Mouse (Mus musculus) heart, embryonic 15.5 days (tissue): Measurements from ENCODE around the gene Thsd4. TPM values are rescaled to one million over a fixed set of nuclear protein-coding genes. Genes with fewer than 3 reads are reported as not detected.

ENCODE experiments used
- ATAC-seq: fragments of 200-750 bp; cut with Nextera tagmentation; replicated peaks from 2 replicates; pipeline ENCODE4 v1.8.0; 2017; ENCODE audit warnings: low read depth, moderate TSS enrichment; ENCODE audit not compliant: insufficient number of reproducible peaks, insufficient read depth, low FRiP score
- H3K27ac ChIP-seq: fragments of 300-500 bp; sonication (generic); 2 replicates; pipeline ENCODE4 v1.5.1; 2015; ENCODE audit warnings: mild to moderate bottlenecking, inconsistent platforms
- H3K27me3 ChIP-seq: fragments of 300-500 bp; sonication (generic); 2 replicates; pipeline ENCODE4 v1.6.1; 2015; ENCODE audit warnings: inconsistent platforms
- H3K36me3 ChIP-seq: fragments of 300-500 bp; sonication (generic); 2 replicates; pipeline ENCODE4 v1.6.1; 2015; ENCODE audit warnings: mild to moderate bottlenecking, inconsistent platforms
- H3K4me1 ChIP-seq: fragments of 300-500 bp; sonication (generic); replicated peaks from 2 replicates; pipeline ENCODE4 v1.6.1; 2015; ENCODE audit warnings: inconsistent platforms
- H3K4me2 ChIP-seq: fragments of 300-500 bp; sonication (generic); 2 replicates; pipeline ENCODE4 v1.6.1; 2015; ENCODE audit warnings: inconsistent platforms, mild to moderate bottlenecking, moderate library complexity
- H3K4me3 ChIP-seq: fragments of 300-500 bp; sonication (generic); 2 replicates; pipeline ENCODE4 v1.5.1; 2015; ENCODE audit warnings: mild to moderate bottlenecking, inconsistent platforms
- H3K9ac ChIP-seq: fragments of 300-500 bp; sonication (generic); 2 replicates; pipeline ENCODE4 v1.6.1; 2015; ENCODE audit warnings: mild to moderate bottlenecking, inconsistent platforms
- H3K9me3 ChIP-seq: fragments of 300-500 bp; sonication (generic); replicated peaks from 2 replicates; pipeline ENCODE4 v1.6.1; 2016; ENCODE audit warnings: inconsistent platforms
- whole genome bisulfite sequencing: fragments of 180-500 bp; shearing (Covaris S2); methylation state at CpG from one replicate; pipeline ENCODE4 v1.1.7; 2015; ENCODE audit warnings: mixed read lengths; 5-methylcytosine and 5-hydroxymethylcytosine counted together
- polyA plus RNA-seq: library from polyadenylated mRNA; unstranded; fragments of >200 nt; fragmentation: Nextera tagmentation; extraction: Ambion mirVana; gene quantifications from 2 replicates; pipeline ENCODE4 v1.2.1, GENCODE M21; 2015

The Thsd4 gene
- polyA plus RNA-seq, 1 experiment from 2014 or later: 7.5 TPM

DNA sequence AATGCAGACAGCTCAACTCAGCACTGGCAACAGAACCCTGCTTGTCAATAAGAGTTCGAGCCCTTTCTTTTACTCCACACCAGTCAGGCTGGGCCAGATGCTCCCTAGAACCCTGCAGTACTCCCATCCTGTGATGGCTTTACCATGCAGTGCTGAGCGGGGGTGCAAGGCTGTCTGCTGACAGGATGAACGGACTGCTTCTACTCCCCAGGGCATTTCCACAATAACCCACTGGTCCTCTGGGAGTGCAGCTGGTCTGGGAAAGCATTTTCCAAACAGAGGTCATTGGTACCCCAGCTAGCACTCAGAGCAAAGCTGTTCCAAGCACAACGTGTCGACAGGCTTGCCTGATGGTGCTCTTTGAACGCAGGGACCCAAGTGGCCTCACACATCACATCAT is 226.6 kb downstream of the Thsd4 start:
- H3K9ac ChIP-seq: no peak overlapping the region
- H3K27me3 ChIP-seq: no peaks in the 10 kb centered on the region
- no peak overlapping the region for H3K4me3 ChIP-seq
- 58% methylated on average over 6 of the region's 6 CpGs for WGBS
- no peaks in the 10 kb centered on the region for H3K36me3 ChIP-seq
- H3K4me2 ChIP-seq: no peak overlapping the region
- H3K27ac ChIP-seq: no peak overlapping the region
- no peaks in the 10 kb centered on the region for H3K9me3 ChIP-seq
- H3K4me1 ChIP-seq: no peaks in the 10 kb centered on the region
- no peak for ATAC-seq

DNA sequence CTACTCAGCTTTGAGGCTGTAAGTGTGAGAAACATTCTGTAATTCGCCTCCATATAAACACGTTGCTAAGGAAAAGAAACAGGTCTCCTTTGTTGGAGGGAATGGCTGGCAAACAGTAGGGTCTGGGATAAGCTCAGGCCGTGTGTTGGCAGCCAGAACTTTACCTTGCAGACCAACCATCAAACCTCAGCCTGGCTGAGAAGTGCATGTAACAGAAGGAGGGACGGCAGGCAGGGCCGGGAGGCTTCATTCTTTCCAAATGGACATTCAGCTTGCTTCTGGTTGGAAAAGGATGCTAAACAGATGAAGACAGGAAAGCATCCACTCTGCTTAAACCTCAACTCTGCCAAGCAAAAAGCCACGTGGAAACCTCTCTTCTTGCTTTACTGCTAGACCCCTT is 228.7 kb downstream of the Thsd4 start:
- H3K4me3 ChIP-seq: no peak overlapping the region
- H3K36me3 ChIP-seq: no peaks in the 10 kb centered on the region
- H3K4me1 ChIP-seq: no peaks in the 10 kb centered on the region
- no peak overlapping the region for H3K4me2 ChIP-seq
- WGBS: 81% methylated on average over 6 of the region's 6 CpGs
- H3K27ac ChIP-seq: no peak overlapping the region
- H3K9me3 ChIP-seq: no peaks in the 10 kb centered on the region
- H3K9ac ChIP-seq: no peak overlapping the region
- no peak for ATAC-seq
- no peaks in the 10 kb centered on the region for H3K27me3 ChIP-seq

DNA sequence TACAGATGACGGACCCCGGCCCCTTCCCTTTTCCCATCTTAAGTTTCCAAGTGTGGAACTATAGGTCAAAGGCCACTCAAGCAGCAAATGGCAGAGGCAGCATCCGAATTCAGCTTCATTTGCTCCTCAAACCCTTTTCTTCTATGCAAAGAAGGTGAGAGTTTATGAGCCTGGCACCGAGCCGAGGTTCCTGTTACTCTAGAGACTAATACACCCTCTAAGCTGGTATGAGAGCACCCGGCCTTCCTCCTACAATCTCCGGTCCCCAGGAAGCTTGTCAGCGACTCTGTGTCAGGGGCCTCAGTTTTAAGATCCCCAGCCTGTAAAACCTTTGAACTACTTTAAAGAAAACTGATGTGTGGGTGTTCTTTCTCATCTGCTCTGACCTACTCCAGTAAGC is 231.1 kb downstream of the Thsd4 start:
- 78% methylated on average over 8 of the region's 8 CpGs for WGBS
- H3K4me1 ChIP-seq: no peaks in the 10 kb centered on the region
- H3K9me3 ChIP-seq: no peaks in the 10 kb centered on the region
- H3K4me3 ChIP-seq: no peak overlapping the region
- no peaks in the 10 kb centered on the region for H3K36me3 ChIP-seq
- H3K4me2 ChIP-seq: no peak overlapping the region
- H3K27ac ChIP-seq: no peak overlapping the region
- H3K9ac ChIP-seq: no peak overlapping the region
- no peaks in the 10 kb centered on the region for H3K27me3 ChIP-seq
- no peak for ATAC-seq

DNA sequence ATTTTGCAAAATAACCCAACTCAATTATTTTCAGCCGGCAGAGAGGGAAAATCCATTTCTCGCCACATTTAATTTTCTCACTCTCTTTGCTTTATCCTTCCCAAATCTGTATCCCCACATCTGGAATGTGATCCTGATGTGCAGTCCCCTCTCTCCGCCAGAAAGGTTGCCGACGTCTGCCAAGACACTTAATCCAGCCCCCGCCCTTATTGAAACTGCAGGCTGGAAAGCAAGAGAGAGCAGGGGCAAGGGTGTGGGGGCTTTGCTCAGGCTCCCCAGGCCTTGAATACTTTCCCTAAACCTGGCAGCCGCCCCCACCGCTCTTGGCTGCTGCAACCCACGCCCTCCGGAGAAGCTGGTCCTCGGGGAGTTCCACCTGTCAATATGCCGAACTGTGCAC is 233.1 kb downstream of the Thsd4 start:
- no peaks in the 10 kb centered on the region for H3K36me3 ChIP-seq
- no peaks in the 10 kb centered on the region for H3K27me3 ChIP-seq
- no peaks in the 10 kb centered on the region for H3K4me1 ChIP-seq
- 70% methylated on average over 12 of the region's 12 CpGs for WGBS
- H3K27ac ChIP-seq: no peak overlapping the region
- H3K4me2 ChIP-seq: no peak overlapping the region
- H3K9me3 ChIP-seq: no peaks in the 10 kb centered on the region
- H3K9ac ChIP-seq: no peak overlapping the region
- ATAC-seq: no peak
- no peak overlapping the region for H3K4me3 ChIP-seq

DNA sequence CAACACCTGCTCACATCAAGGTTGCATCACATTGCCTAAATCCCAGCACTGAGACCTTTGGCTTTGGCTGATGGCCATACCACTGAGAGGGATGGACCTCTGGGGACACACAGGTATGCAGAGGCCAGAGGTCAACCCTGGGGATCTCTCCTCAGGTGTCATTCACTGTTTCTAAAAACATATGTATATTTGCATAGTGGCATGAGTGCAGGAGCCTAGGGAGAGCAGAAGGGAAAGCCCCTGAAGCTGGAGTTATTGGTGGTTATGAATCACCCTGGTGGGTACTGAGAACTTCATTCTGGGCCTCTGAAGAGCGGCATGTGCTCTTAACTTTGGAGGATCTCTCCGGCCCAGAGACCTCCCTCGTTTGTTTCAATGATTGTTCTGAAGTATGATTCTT is 235.5 kb downstream of the Thsd4 start:
- H3K9me3 ChIP-seq: no peaks in the 10 kb centered on the region

DNA sequence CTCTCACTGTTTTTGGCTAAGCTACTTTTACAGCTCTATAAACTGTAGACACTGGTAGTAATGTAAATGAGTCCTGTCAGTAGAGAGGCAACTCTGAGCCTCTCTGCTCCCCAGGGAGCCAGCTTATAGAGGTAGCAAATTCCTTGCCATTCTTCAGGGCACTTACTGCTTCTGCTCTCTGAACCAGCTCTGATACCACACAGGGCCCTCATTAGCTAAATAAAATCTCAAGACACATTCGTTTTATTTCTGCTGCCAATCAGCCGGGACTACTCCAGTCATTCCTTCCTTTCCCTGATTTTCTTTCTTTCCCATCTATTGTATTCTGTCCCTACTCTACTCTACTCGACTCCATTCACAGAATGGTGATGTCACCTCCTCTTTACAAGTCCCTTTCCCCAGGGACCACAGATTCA is 236.8 kb downstream of the Thsd4 start:
- Histone ChIP-seq H3K27ac (no peak overlapping the region), H3K9me3 (no peaks in the 10 kb centered on the region), H3K36me3 (no peaks in the 10 kb centered on the region), H3K9ac (no peak overlapping the region), H3K4me1 (no peaks in the 10 kb centered on the region), H3K4me3 (no peak overlapping the region), H3K4me2 (no peak overlapping the region), H3K27me3 (no peaks in the 10 kb centered on the region)
- ATAC-seq: no peak
- 41% methylated on average over 3 of the region's 3 CpGs for WGBS

More for the DNA sequence above, 235.5 kb downstream of the Thsd4 start:
- Histone ChIP-seq H3K27me3 (no peaks in the 10 kb centered on the region), H3K4me1 (no peaks in the 10 kb centered on the region), H3K27ac (no peak overlapping the region), H3K9ac (no peak overlapping the region), H3K4me2 (no peak overlapping the region), H3K4me3 (no peak overlapping the region), H3K36me3 (no peaks in the 10 kb centered on the region)
- WGBS: 91% methylated on average over 3 of the region's 3 CpGs
- no peak for ATAC-seq

DNA sequence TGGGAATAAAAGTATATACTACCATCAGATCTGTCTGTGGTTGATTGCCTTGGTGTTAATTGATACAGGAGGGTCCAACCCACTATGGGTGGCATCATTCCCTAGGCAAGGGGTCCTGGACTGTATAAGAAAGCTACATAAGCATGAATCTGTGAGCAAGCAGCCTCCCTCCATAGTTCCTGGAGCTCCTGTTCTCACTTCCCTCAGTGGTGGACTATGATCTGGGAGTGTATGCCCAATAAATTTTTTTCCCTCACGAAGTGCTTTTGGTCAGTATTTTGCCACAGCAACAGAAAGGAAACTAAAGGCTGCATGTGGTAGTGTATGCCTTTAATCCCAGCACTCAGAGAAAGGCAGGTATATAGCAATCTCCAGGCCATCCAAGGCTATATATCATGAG is 237.5 kb downstream of the Thsd4 start:
- Histone ChIP-seq H3K4me2 (no peak overlapping the region), H3K9ac (no peak overlapping the region), H3K36me3 (no peaks in the 10 kb centered on the region), H3K4me1 (no peaks in the 10 kb centered on the region), H3K4me3 (no peak overlapping the region), H3K9me3 (no peaks in the 10 kb centered on the region), H3K27ac (no peak overlapping the region), H3K27me3 (no peaks in the 10 kb centered on the region)
- no peak for ATAC-seq
- 86% methylated on average over 1 of the region's 1 CpGs for whole genome bisulfite sequencing

DNA sequence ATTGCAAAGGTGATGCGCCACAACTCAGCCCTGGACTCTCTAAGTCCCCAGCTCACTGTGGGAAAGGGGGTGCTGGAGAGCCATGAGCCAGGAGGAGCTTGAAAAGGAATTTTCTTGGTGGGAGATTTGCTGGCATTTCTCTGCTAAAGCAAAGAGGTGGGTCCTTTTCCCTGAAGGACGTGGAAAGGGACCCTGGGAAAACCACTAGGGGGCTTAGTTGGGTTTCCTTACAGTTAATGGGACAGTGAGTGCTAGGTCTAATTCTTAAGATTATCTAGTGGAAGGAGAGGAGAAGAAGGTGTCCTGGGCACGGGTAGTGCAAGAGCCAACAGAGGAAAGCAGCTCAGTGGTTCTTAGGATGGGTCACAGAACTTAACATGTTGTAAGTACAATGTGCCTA is 238.3 kb downstream of the Thsd4 start:
- Histone ChIP-seq H3K9me3 (no peaks in the 10 kb centered on the region), H3K4me3 (no peak overlapping the region), H3K36me3 (no peaks in the 10 kb centered on the region), H3K27ac (no peak overlapping the region), H3K27me3 (no peaks in the 10 kb centered on the region), H3K9ac (no peak overlapping the region), H3K4me2 (no peak overlapping the region), H3K4me1 (no peaks in the 10 kb centered on the region)
- 58% methylated on average over 3 of the region's 3 CpGs for WGBS
- ATAC-seq: no peak

DNA sequence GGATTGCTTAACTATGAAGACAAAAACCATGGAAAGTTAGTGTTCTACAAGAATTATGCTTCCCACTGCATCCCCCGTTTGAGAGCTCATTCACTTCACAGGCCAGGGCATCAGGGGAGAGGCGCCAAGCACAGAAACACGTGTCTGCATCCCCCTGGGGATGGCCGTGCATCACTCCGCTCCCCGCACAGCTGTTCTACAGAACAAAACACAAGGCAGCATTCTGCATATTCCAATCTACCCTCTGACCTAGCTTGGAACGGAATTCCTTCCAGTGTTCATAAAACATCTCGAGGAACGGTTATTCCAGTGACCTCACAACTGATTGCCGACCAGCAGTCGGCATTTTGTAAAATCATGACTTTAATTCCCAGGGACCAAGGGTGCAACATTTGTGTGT is 240.6 kb downstream of the Thsd4 start:
- no peak overlapping the region for H3K27ac ChIP-seq
- no peaks in the 10 kb centered on the region for H3K9me3 ChIP-seq
- H3K36me3 ChIP-seq: no peaks in the 10 kb centered on the region
- no peak overlapping the region for H3K4me2 ChIP-seq
- WGBS: 66% methylated on average over 11 of the region's 11 CpGs
- H3K4me1 ChIP-seq: no peaks in the 10 kb centered on the region
- no peak for ATAC-seq
- H3K4me3 ChIP-seq: no peak overlapping the region
- H3K27me3 ChIP-seq: no peaks in the 10 kb centered on the region
- H3K9ac ChIP-seq: no peak overlapping the region

DNA sequence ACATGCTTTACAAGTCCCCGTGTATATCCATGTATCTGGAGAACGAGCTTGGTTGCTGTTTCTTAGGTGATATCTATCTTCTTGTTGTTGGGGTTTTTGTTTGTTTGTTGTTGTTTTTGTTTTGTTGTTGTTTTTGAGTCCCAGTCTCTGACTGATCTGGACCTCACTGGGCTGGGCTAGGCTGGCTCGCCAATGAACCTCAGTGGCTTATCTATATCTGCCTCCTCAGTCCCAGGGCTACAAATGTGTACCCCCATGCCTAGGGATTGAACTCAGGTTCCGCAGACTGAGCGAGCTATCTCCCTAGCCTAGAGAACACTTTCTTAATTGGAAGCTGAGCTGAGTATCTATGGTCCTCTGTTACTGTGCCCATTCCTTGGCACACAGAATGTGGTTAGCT is 241.1 kb downstream of the Thsd4 start:
- 80% methylated on average over 5 of the region's 5 CpGs for WGBS
- no peaks in the 10 kb centered on the region for H3K27me3 ChIP-seq
- no peaks in the 10 kb centered on the region for H3K4me1 ChIP-seq
- H3K9me3 ChIP-seq: no peaks in the 10 kb centered on the region
- H3K9ac ChIP-seq: no peak overlapping the region
- no peak overlapping the region for H3K4me2 ChIP-seq
- H3K36me3 ChIP-seq: no peaks in the 10 kb centered on the region
- no peak overlapping the region for H3K4me3 ChIP-seq
- no peak for ATAC-seq
- H3K27ac ChIP-seq: no peak overlapping the region

DNA sequence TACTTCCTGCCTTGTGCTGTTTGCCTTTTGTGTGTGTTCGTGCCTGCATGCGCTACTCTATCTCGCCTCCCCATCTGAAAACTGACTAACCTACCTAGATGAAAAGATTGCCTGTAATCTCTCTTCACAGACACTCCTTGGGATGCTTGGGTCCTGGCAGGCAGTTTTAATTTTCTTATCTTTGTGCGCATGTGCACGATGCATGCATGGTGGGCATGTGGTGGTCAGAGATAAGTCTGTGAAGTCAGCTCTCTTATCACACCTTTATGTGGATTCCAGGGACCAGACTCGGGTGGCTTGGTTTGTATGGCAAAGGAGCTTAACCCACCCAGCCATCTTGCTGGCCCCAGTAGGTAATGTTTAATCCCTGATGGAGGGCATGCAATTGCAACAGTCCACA is 242.3 kb downstream of the Thsd4 start:
- H3K9me3 ChIP-seq: no peaks in the 10 kb centered on the region
- H3K4me2 ChIP-seq: no peak overlapping the region
- H3K4me1 ChIP-seq: no peaks in the 10 kb centered on the region
- no peak for ATAC-seq
- H3K27me3 ChIP-seq: no peaks in the 10 kb centered on the region
- no peak overlapping the region for H3K27ac ChIP-seq
- H3K36me3 ChIP-seq: no peaks in the 10 kb centered on the region
- no peak overlapping the region for H3K4me3 ChIP-seq
- no peak overlapping the region for H3K9ac ChIP-seq
- 46% methylated on average over 6 of the region's 6 CpGs for WGBS

DNA sequence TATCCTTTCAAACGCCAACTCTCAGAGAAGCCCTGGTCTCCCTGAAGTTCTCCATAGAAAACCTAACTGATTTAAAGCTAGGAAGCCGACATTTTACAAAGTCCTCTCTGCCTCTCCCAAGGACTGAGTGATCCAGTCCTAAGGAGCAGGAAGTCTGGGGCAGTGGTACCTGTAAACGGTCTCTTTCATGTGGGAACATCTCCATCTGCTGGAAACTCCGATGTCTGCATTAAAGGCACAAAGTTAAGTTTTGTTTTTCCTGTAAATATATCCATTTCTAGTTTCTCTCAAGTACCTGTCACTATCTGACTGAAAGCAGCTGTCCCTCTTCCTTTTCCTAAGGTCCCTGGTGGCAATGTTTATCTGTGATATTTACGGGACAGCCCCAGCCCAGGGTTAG is 245.5 kb downstream of the Thsd4 start:
- Histone ChIP-seq H3K27ac (no peak overlapping the region), H3K4me3 (no peak overlapping the region), H3K4me1 (no peaks in the 10 kb centered on the region), H3K27me3 (no peaks in the 10 kb centered on the region), H3K4me2 (no peak overlapping the region), H3K9me3 (no peaks in the 10 kb centered on the region), H3K9ac (no peak overlapping the region), H3K36me3 (no peaks in the 10 kb centered on the region)
- no peak for ATAC-seq
- WGBS: 28% methylated on average over 5 of the region's 5 CpGs
